10 mouse cellular contexts compared by ENCODE assay signal in the genomic region with DNA sequence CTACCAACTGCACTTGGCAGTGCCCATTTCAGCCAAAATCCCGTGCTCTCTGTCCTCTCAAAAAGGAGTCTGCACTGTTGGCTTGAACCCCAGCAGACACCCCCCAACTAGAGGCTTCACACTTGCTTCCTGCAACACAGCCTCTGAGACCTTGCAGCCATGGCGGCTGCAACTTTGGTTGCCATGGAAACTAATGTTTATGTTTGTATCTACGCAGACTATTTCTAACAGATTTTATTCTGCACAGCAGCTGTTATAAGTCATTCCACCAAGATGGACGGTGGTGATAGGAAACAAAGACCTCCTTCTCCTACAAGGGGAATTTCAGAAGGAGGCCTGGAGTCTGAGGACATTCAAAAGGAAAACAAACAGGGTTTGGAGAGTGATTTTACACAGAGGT.
DNase-seq lines count a peak whose midpoint lies in the region; ATAC-seq and TF ChIP-seq lines count a peak whose summit lies in the region.
"Had no signal": no experiment of that assay in that cellular context is flagged by ENCODE, and none has a peak within 500 bp of the region (broad histone marks: within the 10 kb centered on the region; RNA-seq: fewer than 3 reads in every experiment).

No protein-coding gene starts in this region.

- H3K4me1 ChIP-seq in intestine, embryonic 14.5 days (replicated peaks; ENCODE audit: control insufficient read depth, insufficient read depth, low read length) = no peaks in the 10 kb centered on the region; the same call in 1 of the 2 replicates
- H3K4me1 ChIP-seq in intestine, postnatal 0 days (replicated peaks; ENCODE audit: control insufficient read depth, insufficient read depth, low read length) = no peaks in the 10 kb centered on the region; the same call in 1 of the 2 replicates
- H3K4me1 ChIP-seq in forebrain, embryonic 14.5 days (ENCODE audit: control insufficient read depth, insufficient read depth, low read length) = 0 out of 2 replicates have a peak, but pooled peaks cover 2% of the 10 kb centered on the region

- 14% methylated on average over 4 of the region's 4 CpGs for WGBS in intestine, embryonic 14.5 days
- WGBS in intestine, postnatal 0 days = 44% methylated on average over 4 of the region's 4 CpGs
- WGBS in forebrain, embryonic 14.5 days = 52% methylated on average over 4 of the region's 4 CpGs

- TF ChIP-seq POLR2A in brain, embryonic 14.5 days (IDR thresholded peaks at IDR 0.05; ENCODE audit: borderline replicate concordance, extremely low read depth, insufficient read depth, insufficient read length, poor library complexity, severe bottlenecking) = no peak

- H3K27ac ChIP-seq in intestine, embryonic 14.5 days (ENCODE audit: low read depth) = peak overlapping the region; percentile 80
- no peak overlapping the region for H3K27ac ChIP-seq in intestine, postnatal 0 days (ENCODE audit: low read depth, low read length)
- H3K27ac ChIP-seq in forebrain, embryonic 14.5 days (ENCODE audit: low read depth, low read length) = no peak overlapping the region

- H3K4me2 ChIP-seq in intestine, embryonic 14.5 days (ENCODE audit: low read length) = no peak overlapping the region
- no peak overlapping the region for H3K4me2 ChIP-seq in intestine, postnatal 0 days (replicated peaks; ENCODE audit: low read depth)
- no peak overlapping the region for H3K4me2 ChIP-seq in forebrain, embryonic 14.5 days (ENCODE audit: low read length)

- H3K36me3 ChIP-seq in intestine, embryonic 14.5 days (ENCODE audit: control insufficient read depth, insufficient read depth, low read length) = no peaks in the 10 kb centered on the region
- no peaks in the 10 kb centered on the region for H3K36me3 ChIP-seq in intestine, postnatal 0 days (ENCODE audit: control insufficient read depth, insufficient read depth)
- H3K36me3 ChIP-seq in forebrain, embryonic 14.5 days (ENCODE audit: control insufficient read depth, insufficient read depth, low read length) = no peaks in the 10 kb centered on the region

- ATAC-seq in intestine, embryonic 14.5 days (replicated peaks; ENCODE audit: low FRiP score, low TSS enrichment, low read depth) = peak; percentile 83; the same call in 1 of the 2 replicates
- no peak for ATAC-seq in intestine, postnatal 0 days
- ATAC-seq in forebrain, embryonic 14.5 days = no peak

- no peaks in the 10 kb centered on the region for H3K9me3 ChIP-seq in intestine, embryonic 14.5 days (ENCODE audit: control insufficient read depth, low read length)
- H3K9me3 ChIP-seq in intestine, postnatal 0 days (ENCODE audit: control insufficient read depth) = no peaks in the 10 kb centered on the region
- H3K9me3 ChIP-seq in forebrain, embryonic 14.5 days (replicated peaks; ENCODE audit: control insufficient read depth, low read length) = no peaks in the 10 kb centered on the region

- no peak overlapping the region for H3K9ac ChIP-seq in intestine, embryonic 14.5 days (ENCODE audit: low read length)
- no peak overlapping the region for H3K9ac ChIP-seq in intestine, postnatal 0 days (ENCODE audit: low read depth, low read length)
- H3K9ac ChIP-seq in forebrain, embryonic 14.5 days (ENCODE audit: low read length) = no peak overlapping the region

- no peak overlapping the region for H3K4me3 ChIP-seq in intestine, embryonic 14.5 days (ENCODE audit: low read depth, low read length)
- H3K4me3 ChIP-seq in intestine, postnatal 0 days (ENCODE audit: low read depth, low read length) = no peak overlapping the region
- H3K4me3 ChIP-seq in forebrain, embryonic 14.5 days (ENCODE audit: low read depth, low read length) = no peak overlapping the region

- TF ChIP-seq CTCF in intestine, postnatal 0 days (IDR thresholded peaks at IDR 0.05; ENCODE audit: low read depth) = no peak
- TF ChIP-seq CTCF in brain, embryonic 14.5 days (IDR thresholded peaks at IDR 0.05; ENCODE audit: borderline replicate concordance, extremely low read depth, insufficient read depth, insufficient read length) = no peak

- DNase-seq in intestine, embryonic 14.5 days (ENCODE audit: low spot score) = no peak
- peak; percentile 64 for DNase-seq in brain, embryonic 14.5 days (ENCODE audit: low read depth)
- peak; percentile 69 for DNase-seq in forebrain, embryonic 14.5 days (ENCODE audit: low spot score)
- peak; percentile 62 for DNase-seq in mesoderm, embryonic 11.5 days (ENCODE audit: low read depth, low spot score)
- no peak for DNase-seq in layer of hippocampus, postnatal 10 days (ENCODE audit: low spot score in 2 of 2)
- DNase-seq in layer of hippocampus, adult 8-10 months (ENCODE audit: low spot score in 2 of 2) = no peak
- DNase-seq in left cerebral cortex, adult 18-20 months (ENCODE audit: low spot score in 2 of 2) = no peak
- DNase-seq: kidney, adult 8-10 months; right cerebral cortex, postnatal 25 days had no signal

- no peaks in the 10 kb centered on the region for H3K27me3 ChIP-seq in intestine, embryonic 14.5 days (replicated peaks; ENCODE audit: control insufficient read depth, insufficient read depth, low read length)
- H3K27me3 ChIP-seq in intestine, postnatal 0 days (replicated peaks; ENCODE audit: control insufficient read depth, insufficient read depth, low read length) = no peaks in the 10 kb centered on the region
- H3K27me3 ChIP-seq in forebrain, embryonic 14.5 days (replicated peaks; ENCODE audit: control insufficient read depth, insufficient read depth, low read length) = no peaks in the 10 kb centered on the region

Comparison
In these comparisons a context has a peak if more than half of its experiments do, and no peak if none do; other contexts are left out.
1. DNase-seq: peak in brain, embryonic 14.5 days (single experiment), forebrain, embryonic 14.5 days (single experiment) and mesoderm, embryonic 11.5 days (single experiment); none in intestine, embryonic 14.5 days (single experiment), layer of hippocampus, postnatal 10 days (0 of 2), layer of hippocampus, adult 8-10 months (0 of 2) and left cerebral cortex, adult 18-20 months (0 of 2).